Mouse (Mus musculus) MEL-GATA-1-ER (cell line): ENCODE measurements around the gene Pdzd2.

Experiments used
- DNase-seq: peaks from one replicate; pipeline ENCODE4 v3.0.0-alpha.2; 2012; ENCODE audit warnings: low read depth; ENCODE audit errors: extremely low read depth

The Pdzd2 gene

GRCm38 (mm10) chr15:12432320-12432719, 307.4 kb downstream of the Pdzd2 start:
- DNase-seq, result no peak

GRCm38 (mm10) chr15:12431684-12432083, 308.0 kb downstream of the Pdzd2 start:
- DNase-seq, result no peak

GRCm38 (mm10) chr15:12431188-12431587, 308.5 kb downstream of the Pdzd2 start:
- no peak for DNase-seq

GRCm38 (mm10) chr15:12430670-12431069, 309.1 kb downstream of the Pdzd2 start:
- DNase-seq, result no peak

GRCm38 (mm10) chr15:12429572-12430431, 309.9 kb downstream of the Pdzd2 start:
- DNase-seq, result no peak

- DNase-seq, result no peak
Observed at GRCm38 (mm10) chr15:12427818-12428217, 311.9 kb downstream of the Pdzd2 start.

GRCm38 (mm10) chr15:12426342-12426741, 313.4 kb downstream of the Pdzd2 start:
- no peak for DNase-seq

GRCm38 (mm10) chr15:12425049-12425627, 314.6 kb downstream of the Pdzd2 start:
- DNase-seq, result no peak

GRCm38 (mm10) chr15:12424187-12424586, 315.5 kb downstream of the Pdzd2 start:
- no peak for DNase-seq

- peak; percentile 59 for DNase-seq
Observed at GRCm38 (mm10) chr15:12420915-12421314, 318.8 kb downstream of the Pdzd2 start.

GRCm38 (mm10) chr15:12420376-12420775, 319.3 kb downstream of the Pdzd2 start:
- no peak for DNase-seq

- no peak for DNase-seq
Observed at GRCm38 (mm10) chr15:12419446-12419845, 320.3 kb downstream of the Pdzd2 start.

- DNase-seq, result no peak
Observed at GRCm38 (mm10) chr15:12415536-12416200, 324.1 kb downstream of the Pdzd2 start.

GRCm38 (mm10) chr15:12414696-12415095, 325.0 kb downstream of the Pdzd2 start:
- DNase-seq, result no peak

- no peak for DNase-seq
Observed at GRCm38 (mm10) chr15:12408205-12408604, 331.5 kb downstream of the Pdzd2 start.

GRCm38 (mm10) chr15:12405592-12405991, 334.1 kb downstream of the Pdzd2 start:
- peak; percentile 98 for DNase-seq

- DNase-seq, result no peak
Observed at GRCm38 (mm10) chr15:12397032-12397431, 342.7 kb downstream of the Pdzd2 start.

- no peak for DNase-seq
Observed at GRCm38 (mm10) chr15:12394758-12395157, 345.0 kb downstream of the Pdzd2 start.

GRCm38 (mm10) chr15:12388726-12389489, 350.8 kb downstream of the Pdzd2 start:
- no peak for DNase-seq

- no peak for DNase-seq
Observed at GRCm38 (mm10) chr15:12384679-12385078, 355.0 kb downstream of the Pdzd2 start.

- peak; percentile 81 for DNase-seq
Observed at GRCm38 (mm10) chr15:12380548-12380947, 359.2 kb downstream of the Pdzd2 start.
